Mouse (Mus musculus): ENCODE data around the gene Utf1. TPM values are rescaled to one million over a fixed set of nuclear protein-coding genes. Genes with fewer than 3 reads are reported as not detected.

The Utf1 gene
- polyA plus RNA-seq, 1 experiment from 2014 or later: not detected

DNA sequence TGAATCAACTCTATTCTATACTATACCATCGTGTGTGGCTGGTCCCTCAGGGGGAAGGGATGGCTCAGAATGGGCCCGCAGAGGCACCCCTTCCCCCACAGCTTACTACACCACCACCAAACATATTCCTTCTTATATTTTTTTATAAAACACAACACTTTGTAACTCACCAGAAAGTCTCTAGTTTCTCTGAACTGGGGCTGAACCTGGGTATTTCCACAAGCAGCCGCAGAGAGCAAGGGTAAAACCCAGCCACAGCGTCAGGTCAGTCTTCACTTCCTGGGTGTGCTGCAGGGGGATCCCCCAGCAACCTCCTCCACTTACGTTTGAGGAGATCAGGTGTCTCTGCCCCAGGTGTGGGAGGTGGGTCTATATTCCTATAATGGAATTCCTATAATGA, 24.8 kb downstream of the Utf1 start:
- 50% methylated on average over 5 of the region's 5 CpGs for WGBS
- no peak for DNase-seq (ENCODE audit: low spot score)
- peaks cover 24% of the 10 kb centered on the region for H3K4me1 ChIP-seq (replicated peaks)
- H3K9me3 ChIP-seq: no peaks in the 10 kb centered on the region
- H3K4me3 ChIP-seq: no peak overlapping the region
- no peaks in the 10 kb centered on the region for H3K36me3 ChIP-seq
- peaks cover 29% of the 10 kb centered on the region for H3K27me3 ChIP-seq (ENCODE audit: insufficient read depth, poor library complexity, severe bottlenecking)
- H3K27ac ChIP-seq: no peak overlapping the region

DNA sequence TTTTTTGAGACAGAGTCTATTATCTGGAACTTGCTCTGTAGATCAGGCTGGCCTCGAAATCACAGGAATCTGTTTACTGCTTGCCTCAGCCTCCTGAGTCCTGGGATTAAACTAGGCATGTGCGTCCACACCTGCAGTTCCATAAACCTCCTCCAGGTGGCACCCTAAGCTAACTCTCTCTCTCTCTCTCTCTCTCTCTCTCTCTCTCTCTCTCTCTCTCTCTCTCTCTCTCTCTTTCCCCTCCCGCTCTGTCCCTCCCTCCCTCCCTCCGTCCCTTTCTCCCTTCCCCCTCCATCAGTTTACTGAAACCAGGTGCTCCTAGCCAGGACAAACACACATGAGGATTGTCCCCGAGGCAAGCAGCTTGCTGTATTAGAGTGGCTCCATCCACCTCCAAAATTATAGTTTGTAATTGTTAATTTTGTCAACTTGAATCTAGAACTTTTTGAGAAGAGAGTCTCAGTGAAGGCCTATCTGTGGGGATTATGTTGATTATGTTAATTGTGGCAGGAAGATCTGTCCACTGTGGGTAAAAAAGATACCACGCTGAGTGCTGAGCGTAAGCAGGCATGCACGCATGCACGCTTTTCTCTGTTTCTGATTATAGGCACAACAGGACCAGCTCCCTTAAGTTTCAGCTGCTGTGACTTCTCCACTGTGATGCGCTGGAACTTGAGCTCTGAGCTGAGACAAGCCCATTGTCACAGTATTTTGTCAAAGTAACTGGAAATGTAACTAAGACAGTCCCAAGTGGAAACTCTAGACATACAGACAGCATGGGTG, 25.9 kb downstream of the Utf1 start:
- peaks cover 29% of the 10 kb centered on the region for H3K27me3 ChIP-seq (ENCODE audit: insufficient read depth, poor library complexity, severe bottlenecking)
- H3K4me1 ChIP-seq (replicated peaks): peaks cover 24% of the 10 kb centered on the region
- DNase-seq (ENCODE audit: low spot score): peak; percentile 80
- no peak overlapping the region for H3K4me3 ChIP-seq
- no peaks in the 10 kb centered on the region for H3K9me3 ChIP-seq
- no peak overlapping the region for H3K27ac ChIP-seq
- 31% methylated on average over 10 of the region's 10 CpGs for WGBS
- H3K36me3 ChIP-seq: no peaks in the 10 kb centered on the region

DNA sequence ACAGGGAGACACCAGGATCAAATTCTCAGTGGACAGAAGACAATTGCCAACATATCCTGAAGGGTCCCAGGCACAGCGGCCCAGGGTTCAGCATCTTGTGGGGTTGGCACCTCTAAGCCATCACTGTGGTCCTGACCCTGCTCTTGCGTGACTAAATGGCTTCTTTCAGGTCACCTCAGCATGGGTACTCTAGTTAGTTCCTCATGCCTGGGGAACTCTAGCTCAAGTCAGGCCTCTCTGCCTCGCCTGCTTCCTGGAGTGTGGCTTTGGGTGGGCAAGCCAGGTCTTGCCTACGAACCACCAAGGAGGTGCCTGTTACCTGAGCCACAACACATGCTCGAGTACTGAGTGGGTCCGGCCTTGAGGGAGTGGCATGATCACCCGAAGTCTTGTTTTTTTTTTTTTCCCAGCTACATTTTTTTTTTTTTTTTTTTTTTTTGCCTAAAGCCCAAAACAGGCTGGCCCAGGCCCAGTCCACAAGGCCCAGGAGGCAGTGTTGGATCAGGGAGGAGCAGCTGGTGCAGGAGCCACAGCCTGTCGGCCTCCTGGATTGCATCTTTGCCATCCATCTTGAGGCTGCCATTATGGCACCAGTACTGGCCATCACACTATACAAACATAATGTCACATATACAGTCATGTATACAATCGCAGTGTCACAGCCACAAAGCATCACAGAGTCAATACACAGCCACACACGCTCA, 26.8 kb downstream of the Utf1 start:
- 76% methylated on average over 10 of the region's 10 CpGs for WGBS
- DNase-seq (ENCODE audit: low spot score): no peak
- H3K9me3 ChIP-seq: no peaks in the 10 kb centered on the region
- H3K4me3 ChIP-seq: no peak overlapping the region
- peaks cover 29% of the 10 kb centered on the region for H3K27me3 ChIP-seq (ENCODE audit: insufficient read depth, poor library complexity, severe bottlenecking)
- H3K36me3 ChIP-seq: no peaks in the 10 kb centered on the region
- H3K27ac ChIP-seq: no peak overlapping the region
- H3K4me1 ChIP-seq (replicated peaks): peaks cover 24% of the 10 kb centered on the region

DNA sequence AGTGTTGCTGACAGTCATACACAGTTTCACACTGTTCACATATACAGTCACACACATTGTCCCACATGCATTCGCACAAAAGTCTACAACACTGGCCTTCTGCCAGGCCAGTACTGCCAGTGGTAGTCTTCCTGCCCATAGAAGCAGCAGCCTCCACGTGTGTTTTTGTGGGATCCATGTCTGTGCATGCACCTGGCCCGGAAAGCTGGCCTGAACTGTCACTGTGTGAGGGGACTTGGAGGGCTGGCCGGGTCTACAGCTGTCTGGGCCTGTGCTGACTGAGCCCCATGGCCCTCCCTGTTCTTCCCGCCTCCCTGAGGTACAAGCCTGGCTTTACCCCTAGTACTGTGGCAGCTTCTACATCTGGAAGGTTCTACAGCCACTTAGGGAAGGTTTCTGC, 27.4 kb downstream of the Utf1 start:
- WGBS: 86% methylated on average over 5 of the region's 5 CpGs
- no peaks in the 10 kb centered on the region for H3K9me3 ChIP-seq
- H3K4me1 ChIP-seq (replicated peaks): peaks cover 24% of the 10 kb centered on the region
- no peak for DNase-seq (ENCODE audit: low spot score)
- H3K4me3 ChIP-seq: no peak overlapping the region
- H3K27ac ChIP-seq: no peak overlapping the region
- H3K36me3 ChIP-seq: no peaks in the 10 kb centered on the region
- H3K27me3 ChIP-seq (ENCODE audit: insufficient read depth, poor library complexity, severe bottlenecking): peaks cover 29% of the 10 kb centered on the region

DNA sequence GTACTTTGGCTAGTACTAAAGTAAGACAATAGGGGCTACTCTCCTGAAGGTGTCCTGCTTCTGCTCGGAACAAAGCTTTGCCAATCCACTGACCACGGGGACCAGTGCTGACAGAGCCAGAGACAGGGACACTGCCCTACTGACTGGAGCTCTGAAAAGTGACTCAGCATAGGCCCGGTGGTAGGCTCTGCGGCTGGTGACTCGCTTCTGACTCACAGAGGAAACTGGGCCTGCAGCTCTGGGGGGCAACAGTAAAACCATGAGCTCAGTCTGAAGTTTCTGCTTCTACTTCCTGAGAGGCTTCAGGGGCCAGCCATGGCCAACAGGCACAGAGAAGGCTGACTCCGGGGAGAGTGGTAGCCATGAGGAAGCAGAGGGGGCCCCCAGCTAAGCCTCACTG, 27.8 kb downstream of the Utf1 start:
- no peak overlapping the region for H3K4me3 ChIP-seq
- no peaks in the 10 kb centered on the region for H3K36me3 ChIP-seq
- no peak overlapping the region for H3K27ac ChIP-seq
- DNase-seq (ENCODE audit: low spot score): no peak
- peaks cover 24% of the 10 kb centered on the region for H3K4me1 ChIP-seq (replicated peaks)
- peaks cover 29% of the 10 kb centered on the region for H3K27me3 ChIP-seq (ENCODE audit: insufficient read depth, poor library complexity, severe bottlenecking)
- H3K9me3 ChIP-seq: no peaks in the 10 kb centered on the region
- 74% methylated on average over 6 of the region's 6 CpGs for WGBS

DNA sequence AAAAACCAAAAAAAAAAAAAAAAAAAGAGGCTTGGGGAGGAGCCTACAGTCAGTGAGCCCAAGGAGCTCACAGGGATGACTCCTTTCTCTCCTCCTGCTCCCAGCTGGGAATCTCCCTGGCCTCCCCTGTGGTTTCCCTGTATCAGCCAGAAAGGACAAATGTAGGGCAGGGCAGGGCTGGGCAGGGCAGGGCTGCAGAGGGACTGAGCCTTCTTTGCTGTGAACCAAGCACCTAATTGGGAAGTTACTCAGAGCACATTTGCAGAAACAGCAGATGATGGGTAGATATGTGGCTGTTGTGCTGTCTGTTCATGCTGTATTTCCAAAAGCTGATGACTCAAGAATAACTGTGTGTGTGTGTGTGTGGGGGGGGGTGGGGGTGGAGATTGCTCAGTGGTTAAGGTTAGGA, 29.3 kb downstream of the Utf1 start:
- Histone ChIP-seq H3K36me3 (no peaks in the 10 kb centered on the region), H3K4me1 (replicated peaks) (peaks cover 20% of the 10 kb centered on the region), H3K27me3 (ENCODE audit: insufficient read depth, poor library complexity, severe bottlenecking) (peaks cover 23% of the 10 kb centered on the region), H3K9me3 (no peaks in the 10 kb centered on the region), H3K4me3 (no peak overlapping the region), H3K27ac (no peak overlapping the region)
- no peak for DNase-seq (ENCODE audit: low spot score)

DNA sequence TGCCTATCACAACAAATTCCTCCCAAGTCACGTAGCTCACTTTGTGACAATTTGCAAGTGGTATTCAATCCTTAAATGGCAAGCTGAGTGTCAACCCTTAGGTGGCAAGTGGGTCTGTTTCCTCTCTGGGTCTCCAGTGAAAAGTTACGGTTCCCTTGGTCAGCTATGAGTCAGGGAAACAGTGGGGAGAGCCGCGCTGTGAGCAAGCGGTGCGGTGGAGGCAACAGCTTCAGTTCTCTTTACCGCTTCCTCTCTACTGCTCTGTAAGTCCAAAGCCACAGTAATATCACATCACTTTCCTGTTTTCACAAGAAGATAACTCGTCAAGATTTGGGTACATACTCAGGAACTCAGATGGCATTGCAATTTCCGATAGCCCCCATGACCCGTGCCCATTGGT, 30.7 kb downstream of the Utf1 start:
- WGBS: 89% methylated on average over 10 of the region's 10 CpGs
- H3K4me3 ChIP-seq: no peak overlapping the region
- no peaks in the 10 kb centered on the region for H3K9me3 ChIP-seq
- H3K36me3 ChIP-seq: no peaks in the 10 kb centered on the region
- peaks cover 32% of the 10 kb centered on the region for H3K4me1 ChIP-seq (replicated peaks)
- H3K27ac ChIP-seq: no peak overlapping the region
- peaks cover 15% of the 10 kb centered on the region; the same call in 1 of the 2 replicates for H3K27me3 ChIP-seq (ENCODE audit: insufficient read depth, poor library complexity, severe bottlenecking)
- no peak for DNase-seq (ENCODE audit: low spot score)

DNA sequence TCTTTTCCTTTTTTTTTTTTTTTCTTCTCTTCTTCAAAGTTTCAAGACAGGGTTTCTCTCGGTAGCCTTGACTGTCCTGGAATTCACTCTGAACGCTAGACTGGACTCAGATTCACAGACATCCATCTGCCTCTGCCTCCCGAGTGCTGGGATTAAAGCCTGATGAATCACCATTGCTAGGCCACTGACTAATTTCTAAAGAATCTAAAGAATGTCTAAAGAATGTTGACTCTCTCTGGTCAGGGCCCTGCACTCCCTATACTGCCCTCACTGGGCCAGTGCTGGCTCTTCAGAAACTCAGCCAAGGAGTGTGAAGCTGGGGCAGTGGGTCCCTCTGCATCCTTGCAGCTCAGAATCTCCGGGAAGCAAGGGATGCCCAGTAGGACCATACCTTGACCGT, 31.9 kb downstream of the Utf1 start:
- peaks cover 22% of the 10 kb centered on the region for H3K4me1 ChIP-seq (replicated peaks)
- WGBS: 56% methylated on average over 5 of the region's 5 CpGs
- DNase-seq (ENCODE audit: low spot score): no peak
- no peaks in the 10 kb centered on the region for H3K36me3 ChIP-seq
- no peak overlapping the region for H3K4me3 ChIP-seq
- no peaks in the 10 kb centered on the region for H3K9me3 ChIP-seq
- H3K27me3 ChIP-seq (ENCODE audit: insufficient read depth, poor library complexity, severe bottlenecking): peaks cover 17% of the 10 kb centered on the region
- no peak overlapping the region for H3K27ac ChIP-seq

DNA sequence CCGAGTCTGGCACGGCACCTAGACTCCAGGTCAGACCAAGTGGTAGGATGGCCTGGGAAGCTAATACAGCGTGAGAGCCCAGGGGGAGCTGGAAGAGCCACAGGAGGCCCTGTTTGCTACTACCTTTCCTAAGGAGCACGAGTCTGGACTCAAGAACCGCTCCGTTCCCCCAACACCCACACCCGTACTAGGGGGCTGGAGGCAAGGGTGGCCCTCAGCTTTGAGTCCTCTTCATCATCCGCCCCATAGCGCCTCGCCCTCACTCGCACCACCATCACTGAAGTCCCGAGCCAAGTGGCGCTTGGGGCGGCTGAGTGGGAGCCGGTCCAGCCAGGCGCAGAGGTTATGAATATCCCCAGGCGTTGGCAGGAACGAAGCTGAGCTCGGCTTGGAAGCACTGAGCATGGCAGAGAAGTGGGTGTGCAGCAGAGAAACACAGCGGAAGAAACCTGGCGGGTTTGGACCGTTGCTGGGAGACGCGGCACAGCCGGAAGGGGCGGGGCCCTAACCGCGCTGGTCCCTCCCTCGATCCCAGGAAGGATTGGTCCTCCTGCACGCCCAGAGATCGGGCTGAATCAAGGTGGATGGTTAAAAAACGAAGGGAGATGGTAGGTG, 34.8 kb downstream of the Utf1 start, which contains the start of gene 6430531B16Rik:
6430531B16Rik (minus strand) TSS at position 478 of the 615 bp plus-strand sequence.
- H3K4me3 ChIP-seq: peak within 1 kb of the TSS; percentile 77
- H3K27ac ChIP-seq: peak within 1 kb of the TSS; percentile 87
- DNase-seq (ENCODE audit: low spot score): peak; percentile 86
- H3K27me3 ChIP-seq (ENCODE audit: insufficient read depth, poor library complexity, severe bottlenecking): peaks cover 7% of the 10 kb centered on the region
- WGBS: 4% methylated on average over 32 of the region's 32 CpGs
- H3K9me3 ChIP-seq: no peaks in the 10 kb centered on the region
- peaks cover 17% of the 10 kb centered on the region for H3K4me1 ChIP-seq (replicated peaks)
- no peaks in the 10 kb centered on the region for H3K36me3 ChIP-seq

DNA sequence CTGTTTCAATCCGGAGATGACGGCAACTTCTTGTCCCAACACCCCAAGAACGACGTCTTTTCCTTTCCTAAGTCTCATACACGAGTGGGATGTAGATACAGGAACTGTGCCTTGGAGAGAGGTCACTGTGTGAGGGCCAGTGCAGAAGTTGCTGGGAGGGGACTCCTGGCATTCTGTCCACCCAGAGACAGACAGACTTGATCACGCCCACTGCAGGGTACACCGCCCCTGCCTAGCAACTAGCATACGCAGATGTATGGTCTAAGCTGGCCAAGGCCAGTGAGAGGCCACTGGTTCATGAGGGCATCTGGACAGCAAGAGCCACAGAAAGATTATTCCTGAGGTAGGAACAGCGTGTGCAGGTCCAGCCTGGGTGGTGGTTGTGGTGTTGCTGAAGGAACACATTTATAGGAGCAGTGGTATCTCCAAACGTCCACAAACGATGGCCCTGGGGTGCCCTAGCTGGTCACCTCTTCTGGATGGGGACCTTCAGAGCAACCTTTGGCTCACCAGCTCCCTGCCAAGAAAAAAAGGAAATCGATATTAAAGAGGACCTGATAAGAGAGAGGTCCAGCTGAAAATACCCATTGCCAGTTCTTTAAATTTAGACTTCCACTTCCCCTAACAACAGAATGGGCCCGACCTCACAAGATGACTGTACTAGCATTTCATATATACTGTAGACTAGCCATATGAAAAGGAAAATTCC, 35.6 kb downstream of the Utf1 start:
- peaks cover 7% of the 10 kb centered on the region for H3K27me3 ChIP-seq (ENCODE audit: insufficient read depth, poor library complexity, severe bottlenecking)
- H3K36me3 ChIP-seq: no peaks in the 10 kb centered on the region
- no peaks in the 10 kb centered on the region for H3K9me3 ChIP-seq
- DNase-seq (ENCODE audit: low spot score): no peak
- H3K4me3 ChIP-seq: peak overlapping the region; percentile 77
- 49% methylated on average over 13 of the region's 13 CpGs for WGBS
- peak overlapping the region; percentile 43; the same call in 1 of the 2 replicates for H3K27ac ChIP-seq
- peaks cover 17% of the 10 kb centered on the region for H3K4me1 ChIP-seq (replicated peaks)

DNA sequence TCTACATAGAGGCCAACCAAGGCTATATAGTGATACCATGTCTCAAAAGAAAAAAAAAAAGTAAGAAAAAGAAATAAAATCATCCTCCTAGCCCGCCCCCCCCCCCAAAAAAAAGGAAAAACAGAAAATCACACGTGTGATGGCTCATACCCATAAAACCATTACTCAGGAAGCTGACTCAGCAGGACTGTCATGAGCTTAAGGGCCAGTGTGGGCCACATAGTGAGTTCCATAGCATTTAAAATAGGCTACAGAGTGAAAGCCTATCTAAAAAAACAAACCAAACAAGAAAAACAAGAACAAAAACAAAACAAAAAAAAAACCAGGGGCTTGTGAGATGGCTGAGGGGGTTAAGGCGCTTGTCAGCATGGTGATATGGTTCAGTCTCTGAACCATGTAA, 37.2 kb downstream of the Utf1 start:
- H3K27me3 ChIP-seq (ENCODE audit: insufficient read depth, poor library complexity, severe bottlenecking): peaks cover 7% of the 10 kb centered on the region
- WGBS: 69% methylated on average over 3 of the region's 3 CpGs
- H3K27ac ChIP-seq: no peak overlapping the region
- H3K4me3 ChIP-seq: no peak overlapping the region
- H3K4me1 ChIP-seq (replicated peaks): peaks cover 17% of the 10 kb centered on the region
- DNase-seq (ENCODE audit: low spot score): no peak
- H3K9me3 ChIP-seq: no peaks in the 10 kb centered on the region
- H3K36me3 ChIP-seq: peaks cover 6% of the 10 kb centered on the region; the same call in 1 of the 2 replicates

DNA sequence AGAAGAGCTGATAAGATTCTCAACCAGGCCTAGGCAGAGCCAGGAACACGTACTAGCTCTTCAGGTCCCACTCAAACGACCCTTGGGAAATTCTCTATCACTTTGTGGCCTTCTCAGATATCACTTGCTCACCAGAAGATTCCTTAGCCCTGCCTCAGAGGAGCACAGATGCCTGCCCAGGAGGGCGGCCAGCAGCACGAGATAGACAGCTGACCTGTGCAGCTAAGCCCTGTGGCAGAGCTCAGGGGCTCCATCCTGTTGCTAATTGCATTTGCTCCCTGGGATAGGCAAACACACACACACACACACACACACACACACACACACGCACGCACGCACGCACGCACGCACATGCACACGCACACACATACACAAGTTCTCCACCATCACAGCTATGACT, 38.5 kb downstream of the Utf1 start:
- DNase-seq (ENCODE audit: low spot score): no peak
- Histone ChIP-seq H3K4me3 (no peak overlapping the region), H3K36me3 (peaks cover 11% of the 10 kb centered on the region), H3K9me3 (no peaks in the 10 kb centered on the region), H3K4me1 (replicated peaks) (peaks cover 17% of the 10 kb centered on the region), H3K27ac (no peak overlapping the region), H3K27me3 (ENCODE audit: insufficient read depth, poor library complexity, severe bottlenecking) (peaks cover 7% of the 10 kb centered on the region)
- 85% methylated on average over 11 of the region's 11 CpGs for WGBS

All from hindbrain, embryonic 10.5 days (tissue).